In the genomic region with DNA sequence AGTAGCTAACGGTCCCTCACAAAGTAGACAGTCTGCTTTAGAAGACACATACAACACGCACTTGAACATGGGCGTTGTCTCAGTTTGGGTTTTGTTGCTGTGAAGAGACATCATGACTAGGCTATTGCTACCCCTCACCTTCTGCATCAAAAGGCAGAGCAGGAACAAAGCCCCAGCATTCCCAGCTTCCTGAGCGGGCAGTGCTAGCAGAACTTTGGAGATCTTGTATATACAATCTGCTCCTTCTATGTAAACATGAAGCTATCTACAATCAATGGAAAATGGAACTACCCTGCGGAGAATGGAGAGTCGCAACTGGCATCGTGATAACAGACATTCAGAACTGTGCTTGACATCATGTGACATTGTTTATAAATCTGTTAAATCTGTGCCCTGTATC, we compare ENCODE assay signal across 26 mouse cellular contexts.
"Had no signal": no experiment of that assay in that cellular context is flagged by ENCODE, and none has a peak within 500 bp of the region (broad histone marks: within the 10 kb centered on the region; RNA-seq: fewer than 3 reads in every experiment).

No protein-coding gene starts in this region.

- H3K36me3 ChIP-seq: heart, embryonic 10.5 days; heart, embryonic 12.5 days; hindbrain, embryonic 10.5 days; hindbrain, embryonic 12.5 days; intestine, embryonic 15.5 days; limb, embryonic 13.5 days; limb, embryonic 15.5 days had no signal

- H3K4me2 ChIP-seq: heart, embryonic 12.5 days; hindbrain, embryonic 12.5 days; hindbrain, embryonic 14.5 days; intestine, embryonic 15.5 days; limb, embryonic 13.5 days; limb, embryonic 15.5 days had no signal

- H3K27me3 ChIP-seq: heart, embryonic 12.5 days; hindbrain, embryonic 12.5 days; intestine, embryonic 15.5 days; limb, embryonic 13.5 days; limb, embryonic 15.5 days had no signal

- H3K27ac ChIP-seq: gastrocnemius, adult 2 months; heart, embryonic 10.5 days; hindbrain, embryonic 10.5 days; hindbrain, embryonic 12.5 days; hindbrain, embryonic 14.5 days; intestine, embryonic 15.5 days; layer of hippocampus, adult 2 months; limb, embryonic 13.5 days; limb, embryonic 15.5 days had no signal

- ATAC-seq: hindbrain, embryonic 16.5 days; inflammation-experienced regulatory T-cells, adult 6 months; intestine, embryonic 15.5 days; intestine, postnatal 0 days had no signal

- H3K9ac ChIP-seq: heart, embryonic 12.5 days; hindbrain, embryonic 12.5 days; hindbrain, embryonic 14.5 days; intestine, embryonic 15.5 days; limb, embryonic 13.5 days; limb, embryonic 15.5 days had no signal

- H3K4me1 ChIP-seq: intestine, embryonic 15.5 days had no signal

- H3K4me3 ChIP-seq: gastrocnemius, adult 2 months; heart, embryonic 10.5 days; heart, embryonic 12.5 days; hindbrain, embryonic 10.5 days; hindbrain, embryonic 12.5 days; intestine, embryonic 15.5 days; layer of hippocampus, adult 2 months; limb, embryonic 13.5 days; limb, embryonic 15.5 days had no signal

- DNase-seq: gastrocnemius, adult 2 months; gastrocnemius, postnatal 10 days; gastrocnemius, postnatal 25 days; heart, adult 18-20 months; heart, postnatal 10 days; heart, postnatal 4 days; kidney, adult 18-20 months; kidney, adult 8-10 months; kidney, postnatal 10 days; kidney, postnatal 25 days; kidney, postnatal 4 days; layer of hippocampus, adult 9-11 months; layer of hippocampus, postnatal 36 days; left cerebral cortex, postnatal 4 days had no signal

- H3K9me3 ChIP-seq: heart, embryonic 10.5 days; heart, embryonic 12.5 days; hindbrain, embryonic 10.5 days; hindbrain, embryonic 12.5 days; intestine, embryonic 15.5 days; limb, embryonic 13.5 days; limb, embryonic 15.5 days had no signal
